Mouse (Mus musculus) CH12.LX (cell line): Measurements from ENCODE around the gene Heatr5b. TPM values are rescaled to one million over a fixed set of nuclear protein-coding genes. Genes with fewer than 3 reads are reported as not detected.
A peak's percentile ranks its signal among the peaks of the same experiment; 100 is the strongest.

Source experiments
- DNase-seq: peaks from one replicate; pipeline ENCODE4 v3.0.0-alpha.2; 2013; ENCODE audit errors: extremely low read depth
- H3K27ac ChIP-seq: 2 replicates; pipeline ENCODE4 v1.5.1; 2012; ENCODE audit warnings: low read depth, mild to moderate bottlenecking, control low read depth, moderate library complexity; ENCODE audit not compliant: insufficient read depth
- H3K27me3 ChIP-seq: replicated peaks from 2 replicates; pipeline ENCODE3; 2012; ENCODE audit warnings: inconsistent platforms
- H3K36me3 ChIP-seq, 2 experiments: replicated peaks in 1 of 2; 2 replicates each; pipeline versions ENCODE3 to v1.6.1; 2012; ENCODE audit warnings: inconsistent platforms in 1 of 2, low read length in 1 of 2, mild to moderate bottlenecking in 1 of 2, mixed read lengths in 1 of 2, moderate library complexity in 1 of 2; ENCODE audit not compliant: control insufficient read depth in 1 of 2, insufficient read depth in 1 of 2
- H3K4me1 ChIP-seq, 2 experiments: 2 replicates each; pipeline ENCODE4 v1.6.1; 2012; ENCODE audit warnings: inconsistent platforms in 1 of 2, moderate library complexity in 1 of 2; ENCODE audit not compliant: insufficient read depth in 2 of 2, control insufficient read depth in 1 of 2
- H3K4me2 ChIP-seq: 2 replicates; pipeline ENCODE4 v1.6.1; 2012; ENCODE audit warnings: low read depth, mild to moderate bottlenecking, control low read depth; ENCODE audit not compliant: poor library complexity, insufficient read depth, severe bottlenecking
- H3K4me3 ChIP-seq, 3 experiments: fragments of 150-350 bp in 1 of 3; sonication (generic) in 1 of 3; replicated peaks in 1 of 3; 2 replicates each; pipeline versions ENCODE3 to v1.5.1; 2011 to 2012; ENCODE audit warnings: low read depth in 2 of 3, low read length in 2 of 3, mild to moderate bottlenecking in 2 of 3, moderate library complexity in 2 of 3, control low read depth in 1 of 3, improper control_type of control experiment in 1 of 3, inconsistent platforms in 1 of 3, mixed read lengths in 1 of 3; ENCODE audit not compliant: poor library complexity in 1 of 3
- H3K79me2 ChIP-seq: replicated peaks from 2 replicates; pipeline ENCODE4 v1.6.1; 2012; ENCODE audit warnings: mild to moderate bottlenecking, moderate library complexity; ENCODE audit not compliant: control insufficient read depth, poor library complexity, insufficient read depth, severe bottlenecking; ENCODE audit errors: extremely low read depth
- H3K9ac ChIP-seq: 2 replicates; pipeline ENCODE4 v1.6.1; 2012; ENCODE audit warnings: low read depth, mild to moderate bottlenecking, control low read depth, moderate library complexity; ENCODE audit not compliant: insufficient read depth
- H3K9me3 ChIP-seq: replicated peaks from 2 replicates; pipeline ENCODE3; 2012; ENCODE audit warnings: low read length, inconsistent platforms, mixed read lengths
- BHLHE40 ChIP-seq: IDR thresholded peaks from 2 replicates; pipeline ENCODE4 v1.6.1; 2011; ENCODE audit warnings: mild to moderate bottlenecking, low read depth, low read length, improper control_type of control experiment
- CHD2 ChIP-seq: IDR thresholded peaks from 2 replicates; pipeline ENCODE4 v1.6.1; 2011; ENCODE audit warnings: low read length, improper control_type of control experiment
- E2F4 ChIP-seq: IDR thresholded peaks from 2 replicates; pipeline ENCODE4 v1.6.1; 2011; ENCODE audit warnings: low read depth, low read length, improper control_type of control experiment; ENCODE audit not compliant: insufficient replicate concordance
- ELF1 ChIP-seq: IDR thresholded peaks from 2 replicates; pipeline ENCODE4 v1.6.1; 2014; ENCODE audit warnings: low read depth, mild to moderate bottlenecking, inconsistent platforms, low read length, improper control_type of control experiment
- EP300 ChIP-seq: IDR thresholded peaks from 2 replicates; pipeline ENCODE4 v1.6.1; 2011; ENCODE audit warnings: low read length, improper control_type of control experiment
- ETS1 ChIP-seq: conservative IDR thresholded peaks from 2 replicates; pipeline ENCODE4 v1.6.1; 2012; ENCODE audit warnings: low read depth, mild to moderate bottlenecking, inconsistent platforms, low read length, improper control_type of control experiment, moderate library complexity
- GABPA ChIP-seq: IDR thresholded peaks from 2 replicates; pipeline ENCODE4 v1.6.1; 2012; ENCODE audit warnings: low read depth, low read length, improper control_type of control experiment, inconsistent platforms; ENCODE audit not compliant: insufficient replicate concordance
- HCFC1 ChIP-seq: IDR thresholded peaks from 2 replicates; pipeline ENCODE4 v1.6.1; 2012; ENCODE audit warnings: low read depth, mild to moderate bottlenecking, inconsistent platforms, low read length, improper control_type of control experiment
- IRF4 ChIP-seq: IDR thresholded peaks from 2 replicates; pipeline ENCODE4 v1.6.1; 2014; ENCODE audit warnings: low read depth, mild to moderate bottlenecking, inconsistent platforms, low read length, improper control_type of control experiment
- MEF2A ChIP-seq: IDR thresholded peaks from 2 replicates; pipeline ENCODE4 v1.6.1; 2014; ENCODE audit warnings: low read depth, mild to moderate bottlenecking, inconsistent platforms, low read length, improper control_type of control experiment, borderline replicate concordance
- MXI1 ChIP-seq: IDR thresholded peaks from 2 replicates; pipeline ENCODE4 v1.6.1; 2011; ENCODE audit warnings: mild to moderate bottlenecking, low read depth, low read length, improper control_type of control experiment
- NELFE ChIP-seq: IDR thresholded peaks from 2 replicates; pipeline ENCODE4 v1.6.1; 2011; ENCODE audit warnings: low read depth, low read length, improper control_type of control experiment
- NRF1 ChIP-seq: IDR thresholded peaks from 2 replicates; pipeline ENCODE4 v1.6.1; 2014; ENCODE audit warnings: low read depth, mild to moderate bottlenecking, inconsistent platforms, low read length, improper control_type of control experiment, moderate library complexity
- PAX5 ChIP-seq: IDR thresholded peaks from 2 replicates; pipeline ENCODE4 v1.6.1; 2012; ENCODE audit warnings: low read length, inconsistent platforms, mixed read lengths
- POLR2A ChIP-seq: IDR thresholded peaks from 2 replicates; pipeline ENCODE4 v1.6.1; 2011; ENCODE audit warnings: low read depth, mild to moderate bottlenecking, improper control_type of control experiment, low read length
- POLR2AphosphoS2 ChIP-seq: IDR thresholded peaks from 2 replicates; pipeline ENCODE4 v1.6.1; 2011; ENCODE audit warnings: low read depth, low read length, improper control_type of control experiment
- SIN3A ChIP-seq: IDR thresholded peaks from 2 replicates; pipeline ENCODE4 v1.6.1; 2012; ENCODE audit warnings: low read length, improper control_type of control experiment, inconsistent platforms
- TBP ChIP-seq: conservative IDR thresholded peaks from 2 replicates; pipeline ENCODE4 v1.6.1; 2011; ENCODE audit warnings: low read depth, low read length, improper control_type of control experiment
- TCF12 ChIP-seq: IDR thresholded peaks from 2 replicates; pipeline ENCODE4 v1.6.1; 2014; ENCODE audit warnings: low read depth, mild to moderate bottlenecking, inconsistent platforms, low read length, improper control_type of control experiment
- UBTF ChIP-seq: IDR thresholded peaks from 2 replicates; pipeline ENCODE4 v1.6.1; 2012; ENCODE audit warnings: low read depth, mild to moderate bottlenecking, inconsistent platforms, low read length, improper control_type of control experiment, moderate library complexity
- USF1 ChIP-seq: IDR thresholded peaks from 2 replicates; pipeline ENCODE4 v1.6.1; 2014; ENCODE audit warnings: low read depth, mild to moderate bottlenecking, inconsistent platforms, low read length, improper control_type of control experiment
- USF2 ChIP-seq: conservative IDR thresholded peaks from 2 replicates; pipeline ENCODE4 v1.6.1; 2011; ENCODE audit warnings: low read depth, low read length, improper control_type of control experiment
- ZNF384 ChIP-seq: IDR thresholded peaks from 2 replicates; pipeline ENCODE4 v1.6.1; 2012; ENCODE audit warnings: low read depth, low read length, improper control_type of control experiment, inconsistent platforms
- dilution Hi-C: fragments of 300-500 bp; cut with MboI; formaldehyde crosslinking; loops from 2 replicates; pipeline ENCODE4 v1.14.3; 2020; ENCODE audit warnings: low sequenced_read_pairs; ENCODE audit not compliant: extremely low pct_unique_long_range_greater_than_20kb, extremely low pct_ligation_motif_present
- in situ Hi-C: fragments of 300-500 bp; cut with MboI; formaldehyde crosslinking; loops from 3 replicates; pipeline ENCODE4 v1.14.3; 2019; ENCODE audit warnings: low sequenced_read_pairs, low pct_ligation_motif_present, low pct_unique_long_range_greater_than_20kb, mixed read lengths
- polyA plus RNA-seq: library from polyadenylated mRNA; unstranded; fragments of >175 nt; gene quantifications from 2 replicates; pipeline ENCODE4 v1.2.1, GENCODE M21; 2012; ENCODE audit warnings: low read depth; ENCODE audit not compliant: insufficient read length
- total RNA-seq, 2 experiments: library from RNA; depleted of rRNA; stranded (reverse); fragments of 300-350 nt in 1 of 2; fragments of >200 nt in 1 of 2; gene quantifications; 2 replicates each; pipeline ENCODE4 v1.2.3; 2012 to 2014

The Heatr5b gene
- total RNA-seq (2012; rRNA removed), result 15.3 and 17.9 TPM in 2 replicates
- 9.0 and 13.0 TPM in 2 replicates for total RNA-seq (2014; rRNA removed)
- polyA plus RNA-seq, result 16.3 and 21.5 TPM in 2 replicates

GRCm38 (mm10) chr17:78834856-78835835 is at the start of gene Heatr5b, which contains the start of gene Gpatch11:
Heatr5b (minus strand) TSS chr17:78835364.
Gpatch11 (plus strand) TSS chr17:78835567.
- TF ChIP-seq TBP (peak; percentile 57; the same call in 1 of the 2 replicates), TCF12 (peak; percentile 74; the same call in 1 of the 2 replicates), GABPA (no peak), NELFE (peak; percentile 77), POLR2A (peak; percentile 87), IRF4 (0 out of 2 replicates have a peak, but pooled peaks have one; percentile 4), HCFC1 (peak; percentile 71), MXI1 (peak; percentile 80), ELF1 (peak; percentile 82), E2F4 (no peak), NRF1 (peak; percentile 100), SIN3A (0 out of 2 replicates have a peak, but pooled peaks have one; percentile 57), EP300 (no peak)
- TF ChIP-seq, all 38 proteins: peak for 10
- peak within 1 kb of the TSS; percentile 70 for H3K27ac ChIP-seq
- in situ Hi-C loops (no loop called here), dilution Hi-C loops (no loop called here)
- peak within 1 kb of the TSS; percentile 51; the same call in 1 of the 2 replicates for H3K4me2 ChIP-seq
- H3K79me2 ChIP-seq, result no peaks in the 10 kb centered on the region; the same call in 1 of the 2 replicates
- H3K9ac ChIP-seq, result peak within 1 kb of the TSS; percentile 92
- peak within 1 kb of the TSS; percentile 88 to 92 (median 92) for H3K4me3 ChIP-seq
- H3K27me3 ChIP-seq, result no peaks in the 10 kb centered on the region
- no peaks in the 10 kb centered on the region for H3K9me3 ChIP-seq
- DNase-seq, result peak; percentile 98
- peaks cover 13 to 44% of the 10 kb centered on the region in 2 experiments for H3K36me3 ChIP-seq
- peaks cover 0 to 26% of the 10 kb centered on the region in 2 experiments; a peak in 2 of 4 replicates for H3K4me1 ChIP-seq

DNA sequence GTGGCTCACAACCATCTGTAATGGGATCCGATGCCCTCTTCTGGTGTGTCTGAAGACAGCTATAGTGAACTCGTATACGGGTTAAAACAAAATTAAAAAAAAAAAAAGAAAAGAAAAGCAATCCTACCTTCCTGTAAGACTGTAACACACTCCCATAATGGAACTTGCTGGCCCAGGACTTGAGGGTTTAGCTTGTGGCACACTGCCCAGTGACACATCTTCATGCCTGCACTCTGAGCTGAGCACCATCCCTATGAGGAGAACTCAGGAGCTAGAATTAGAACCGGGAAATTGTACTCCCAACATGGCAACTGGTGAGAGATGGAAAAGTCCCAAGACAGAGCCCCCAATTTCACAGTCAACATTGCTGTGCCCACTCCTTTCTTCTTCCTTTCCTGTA is 48.1 kb upstream of the Heatr5b start:
- Histone ChIP-seq H3K27ac (no peak overlapping the region), H3K9me3 (peaks cover 9% of the 10 kb centered on the region), H3K36me3 (peaks cover 6 to 44% of the 10 kb centered on the region in 2 experiments), H3K4me3 (no peak overlapping the region), H3K9ac (no peak overlapping the region), H3K4me1 (peaks cover 6 to 22% of the 10 kb centered on the region in 2 experiments), H3K27me3 (no peaks in the 10 kb centered on the region), H3K79me2 (peaks cover 12% of the 10 kb centered on the region; the same call in 1 of the 2 replicates), H3K4me2 (no peak overlapping the region)
- TF ChIP-seq POLR2A, result no peak
- TF ChIP-seq CHD2, result no peak
- TF ChIP-seq BHLHE40, result no peak
- TF ChIP-seq UBTF, result no peak
- no peak for TF ChIP-seq USF1
- TF ChIP-seq USF2, result no peak
- TF ChIP-seq ZNF384, result no peak
- TF ChIP-seq PAX5, result no peak
- no peak for TF ChIP-seq POLR2AphosphoS2
- no peak for TF ChIP-seq ELF1
- TF ChIP-seq ETS1, result no peak
- TF ChIP-seq MEF2A, result no peak
- dilution Hi-C loops (no loop called here), in situ Hi-C loops (loop anchor here (5.0 kb wide), 1 partner anchor 34 kb away; the partner anchor contains the start of gene Cebpzos)
- DNase-seq, result no peak
